Mouse (Mus musculus): ENCODE data around the gene Hck. TPM values are rescaled to one million over a fixed set of nuclear protein-coding genes. Genes with fewer than 3 reads are reported as not detected.

Gene Hck
- polyA plus RNA-seq, 1 experiment from 2014 or later = 1.9 TPM

- no peak overlapping the region for H3K27ac ChIP-seq (replicated peaks in 1 of 2; ENCODE audit: control insufficient read depth in 1 of 2, insufficient read depth in 1 of 2, low read depth in 2 of 2, low read length in 2 of 2)
- peaks cover 4% of the 10 kb centered on the region in 2 experiments; a peak in 2 of 4 replicates for H3K4me1 ChIP-seq (ENCODE audit: control insufficient read depth in 2 of 2, insufficient read depth in 2 of 2, low read length in 2 of 2)
- no peaks in the 10 kb centered on the region for H3K27me3 ChIP-seq (ENCODE audit: control insufficient read depth, insufficient read depth, low read length)
- ATAC-seq (ENCODE audit: insufficient number of reproducible peaks, insufficient read depth, low FRiP score, low read depth) = no peak
- H3K9ac ChIP-seq (ENCODE audit: low read length) = no peak overlapping the region
- H3K9me3 ChIP-seq (ENCODE audit: control insufficient read depth, low read length) = no peaks in the 10 kb centered on the region
- no peak overlapping the region for H3K4me3 ChIP-seq (ENCODE audit: control insufficient read depth in 1 of 2, insufficient read depth in 1 of 2, low read depth in 1 of 2, low read length in 2 of 2)
- WGBS = 63% methylated on average over 8 of the region's 8 CpGs
- no peaks in the 10 kb centered on the region for H3K36me3 ChIP-seq (ENCODE audit: control insufficient read depth, insufficient read depth, low read length)
- H3K4me2 ChIP-seq (ENCODE audit: low read length) = no peak overlapping the region
Measured at GRCm38 (mm10) chr2:153151926-153152665, 43.8 kb downstream of the Hck start.

GRCm38 (mm10) chr2:153153033-153153450 lies 44.8 kb downstream of the Hck start:
- Histone ChIP-seq H3K9ac (ENCODE audit: low read length) (no peak overlapping the region), H3K9me3 (ENCODE audit: control insufficient read depth, low read length) (no peaks in the 10 kb centered on the region), H3K27ac (replicated peaks in 1 of 2; ENCODE audit: control insufficient read depth in 1 of 2, insufficient read depth in 1 of 2, low read depth in 2 of 2, low read length in 2 of 2) (no peak overlapping the region), H3K27me3 (ENCODE audit: control insufficient read depth, insufficient read depth, low read length) (no peaks in the 10 kb centered on the region), H3K4me3 (ENCODE audit: control insufficient read depth in 1 of 2, insufficient read depth in 1 of 2, low read depth in 1 of 2, low read length in 2 of 2) (no peak overlapping the region), H3K4me2 (ENCODE audit: low read length) (no peak overlapping the region), H3K36me3 (ENCODE audit: control insufficient read depth, insufficient read depth, low read length) (no peaks in the 10 kb centered on the region), H3K4me1 (ENCODE audit: control insufficient read depth in 2 of 2, insufficient read depth in 2 of 2, low read length in 2 of 2) (peaks cover 4% of the 10 kb centered on the region in 2 experiments; a peak in 2 of 4 replicates)
- 63% methylated on average over 4 of the region's 4 CpGs for WGBS
- ATAC-seq (ENCODE audit: insufficient number of reproducible peaks, insufficient read depth, low FRiP score, low read depth) = no peak

- Histone ChIP-seq H3K9me3 (ENCODE audit: control insufficient read depth, low read length) (no peaks in the 10 kb centered on the region), H3K27ac (replicated peaks in 1 of 2; ENCODE audit: control insufficient read depth in 1 of 2, insufficient read depth in 1 of 2, low read depth in 2 of 2, low read length in 2 of 2) (no peak overlapping the region), H3K4me2 (ENCODE audit: low read length) (no peak overlapping the region), H3K27me3 (ENCODE audit: control insufficient read depth, insufficient read depth, low read length) (no peaks in the 10 kb centered on the region), H3K36me3 (ENCODE audit: control insufficient read depth, insufficient read depth, low read length) (no peaks in the 10 kb centered on the region), H3K4me3 (ENCODE audit: control insufficient read depth in 1 of 2, insufficient read depth in 1 of 2, low read depth in 1 of 2, low read length in 2 of 2) (no peak overlapping the region), H3K9ac (ENCODE audit: low read length) (no peak overlapping the region), H3K4me1 (ENCODE audit: control insufficient read depth in 2 of 2, insufficient read depth in 2 of 2, low read length in 2 of 2) (peaks cover 0 to 5% of the 10 kb centered on the region in 2 experiments; a peak in 2 of 4 replicates)
- WGBS = 83% methylated on average over 2 of the region's 3 CpGs
- no peak for ATAC-seq (ENCODE audit: insufficient number of reproducible peaks, insufficient read depth, low FRiP score, low read depth)
Measured at GRCm38 (mm10) chr2:153157270-153157669, 49.0 kb downstream of the Hck start.

- peaks cover 4% of the 10 kb centered on the region; the same call in 1 of the 2 replicates for H3K36me3 ChIP-seq (ENCODE audit: control insufficient read depth, insufficient read depth, low read length)
- WGBS = 75% methylated on average over 5 of the region's 5 CpGs
- H3K9ac ChIP-seq (ENCODE audit: low read length) = no peak overlapping the region
- peaks cover 0 to 10% of the 10 kb centered on the region in 2 experiments; a peak in 2 of 4 replicates for H3K4me1 ChIP-seq (ENCODE audit: control insufficient read depth in 2 of 2, insufficient read depth in 2 of 2, low read length in 2 of 2)
- no peak for ATAC-seq (ENCODE audit: insufficient number of reproducible peaks, insufficient read depth, low FRiP score, low read depth)
- no peaks in the 10 kb centered on the region for H3K9me3 ChIP-seq (ENCODE audit: control insufficient read depth, low read length)
- H3K4me3 ChIP-seq (ENCODE audit: control insufficient read depth in 1 of 2, insufficient read depth in 1 of 2, low read depth in 1 of 2, low read length in 2 of 2) = no peak overlapping the region
- no peaks in the 10 kb centered on the region for H3K27me3 ChIP-seq (ENCODE audit: control insufficient read depth, insufficient read depth, low read length)
- H3K27ac ChIP-seq (replicated peaks in 1 of 2; ENCODE audit: control insufficient read depth in 1 of 2, insufficient read depth in 1 of 2, low read depth in 2 of 2, low read length in 2 of 2) = no peak overlapping the region
- H3K4me2 ChIP-seq (ENCODE audit: low read length) = no peak overlapping the region
Measured at GRCm38 (mm10) chr2:153160133-153160532, 51.9 kb downstream of the Hck start.

GRCm38 (mm10) chr2:153160844-153161683 lies 52.8 kb downstream of the Hck start, which contains the start of gene Tm9sf4:
Gene Tm9sf4, plus strand, starts transcription at chr2:153161303.
- H3K9me3 ChIP-seq (ENCODE audit: control insufficient read depth, low read length) = no peaks in the 10 kb centered on the region
- peak within 1 kb of the TSS; percentile 81 to 94 for H3K4me3 ChIP-seq (ENCODE audit: control insufficient read depth in 1 of 2, insufficient read depth in 1 of 2, low read depth in 1 of 2, low read length in 2 of 2)
- H3K4me2 ChIP-seq (ENCODE audit: low read length) = peak within 1 kb of the TSS; percentile 88
- peak within 1 kb of the TSS; percentile 96 for H3K9ac ChIP-seq (ENCODE audit: low read length)
- WGBS = 9% methylated on average over 34 of the region's 34 CpGs
- no peaks in the 10 kb centered on the region for H3K27me3 ChIP-seq (ENCODE audit: control insufficient read depth, insufficient read depth, low read length)
- ATAC-seq (ENCODE audit: insufficient number of reproducible peaks, insufficient read depth, low FRiP score, low read depth) = peak; percentile 82
- peak within 1 kb of the TSS; percentile 93 to 95 for H3K27ac ChIP-seq (replicated peaks in 1 of 2; ENCODE audit: control insufficient read depth in 1 of 2, insufficient read depth in 1 of 2, low read depth in 2 of 2, low read length in 2 of 2)
- H3K36me3 ChIP-seq (ENCODE audit: control insufficient read depth, insufficient read depth, low read length) = peaks cover 6% of the 10 kb centered on the region; the same call in 1 of the 2 replicates
- peaks cover 0 to 10% of the 10 kb centered on the region in 2 experiments; a peak in 2 of 4 replicates for H3K4me1 ChIP-seq (ENCODE audit: control insufficient read depth in 2 of 2, insufficient read depth in 2 of 2, low read length in 2 of 2)

GRCm38 (mm10) chr2:153161684-153162080 lies 53.4 kb downstream of the Hck start:
- 0 out of 2 replicates have a peak, but pooled peaks have one; percentile 28 for ATAC-seq (ENCODE audit: insufficient number of reproducible peaks, insufficient read depth, low FRiP score, low read depth)

GRCm38 (mm10) chr2:153167136-153167535 lies 58.9 kb downstream of the Hck start:
- Histone ChIP-seq H3K4me2 (ENCODE audit: low read length) (no peak overlapping the region), H3K36me3 (ENCODE audit: control insufficient read depth, insufficient read depth, low read length) (peaks cover 16% of the 10 kb centered on the region; the same call in 1 of the 2 replicates), H3K27me3 (ENCODE audit: control insufficient read depth, insufficient read depth, low read length) (no peaks in the 10 kb centered on the region), H3K9ac (ENCODE audit: low read length) (no peak overlapping the region), H3K4me3 (ENCODE audit: control insufficient read depth in 1 of 2, insufficient read depth in 1 of 2, low read depth in 1 of 2, low read length in 2 of 2) (no peak overlapping the region), H3K4me1 (ENCODE audit: control insufficient read depth in 2 of 2, insufficient read depth in 2 of 2, low read length in 2 of 2) (peaks cover 2 to 28% of the 10 kb centered on the region in 2 experiments), H3K27ac (replicated peaks in 1 of 2; ENCODE audit: control insufficient read depth in 1 of 2, insufficient read depth in 1 of 2, low read depth in 2 of 2, low read length in 2 of 2) (no peak overlapping the region), H3K9me3 (ENCODE audit: control insufficient read depth, low read length) (no peaks in the 10 kb centered on the region)
- 70% methylated on average over 6 of the region's 6 CpGs for WGBS
- ATAC-seq (ENCODE audit: insufficient number of reproducible peaks, insufficient read depth, low FRiP score, low read depth) = no peak

More at GRCm38 (mm10) chr2:153161684-153162080, 53.4 kb downstream of the Hck start:
- H3K4me3 ChIP-seq (ENCODE audit: control insufficient read depth in 1 of 2, insufficient read depth in 1 of 2, low read depth in 1 of 2, low read length in 2 of 2) = peak overlapping the region; percentile 81 to 94
- peaks cover 0 to 10% of the 10 kb centered on the region in 2 experiments; a peak in 2 of 4 replicates for H3K4me1 ChIP-seq (ENCODE audit: control insufficient read depth in 2 of 2, insufficient read depth in 2 of 2, low read length in 2 of 2)
- no peaks in the 10 kb centered on the region for H3K9me3 ChIP-seq (ENCODE audit: control insufficient read depth, low read length)
- peak overlapping the region; percentile 96 for H3K9ac ChIP-seq (ENCODE audit: low read length)
- peak overlapping the region; percentile 88 for H3K4me2 ChIP-seq (ENCODE audit: low read length)
- peak overlapping the region; percentile 93 to 95; a peak in 3 of 4 replicates for H3K27ac ChIP-seq (replicated peaks in 1 of 2; ENCODE audit: control insufficient read depth in 1 of 2, insufficient read depth in 1 of 2, low read depth in 2 of 2, low read length in 2 of 2)
- peaks cover 6% of the 10 kb centered on the region; the same call in 1 of the 2 replicates for H3K36me3 ChIP-seq (ENCODE audit: control insufficient read depth, insufficient read depth, low read length)
- 0% methylated on average over 16 of the region's 16 CpGs for WGBS
- no peaks in the 10 kb centered on the region for H3K27me3 ChIP-seq (ENCODE audit: control insufficient read depth, insufficient read depth, low read length)

Data from heart, embryonic 14.5 days (tissue).